Mouse (Mus musculus): Measurements from ENCODE around the gene Elavl1. TPM values are rescaled to one million over a fixed set of nuclear protein-coding genes. Genes with fewer than 3 reads are reported as not detected.

The Elavl1 gene
- polyA plus RNA-seq (2014; fragmentation: Illumina TruSeq; extraction: RNeasy Lipid Tissue Mini Kit (QIAGEN cat#74804); ENCODE audit: low read depth, low replicate concordance) = 35.2 TPM

DNA sequence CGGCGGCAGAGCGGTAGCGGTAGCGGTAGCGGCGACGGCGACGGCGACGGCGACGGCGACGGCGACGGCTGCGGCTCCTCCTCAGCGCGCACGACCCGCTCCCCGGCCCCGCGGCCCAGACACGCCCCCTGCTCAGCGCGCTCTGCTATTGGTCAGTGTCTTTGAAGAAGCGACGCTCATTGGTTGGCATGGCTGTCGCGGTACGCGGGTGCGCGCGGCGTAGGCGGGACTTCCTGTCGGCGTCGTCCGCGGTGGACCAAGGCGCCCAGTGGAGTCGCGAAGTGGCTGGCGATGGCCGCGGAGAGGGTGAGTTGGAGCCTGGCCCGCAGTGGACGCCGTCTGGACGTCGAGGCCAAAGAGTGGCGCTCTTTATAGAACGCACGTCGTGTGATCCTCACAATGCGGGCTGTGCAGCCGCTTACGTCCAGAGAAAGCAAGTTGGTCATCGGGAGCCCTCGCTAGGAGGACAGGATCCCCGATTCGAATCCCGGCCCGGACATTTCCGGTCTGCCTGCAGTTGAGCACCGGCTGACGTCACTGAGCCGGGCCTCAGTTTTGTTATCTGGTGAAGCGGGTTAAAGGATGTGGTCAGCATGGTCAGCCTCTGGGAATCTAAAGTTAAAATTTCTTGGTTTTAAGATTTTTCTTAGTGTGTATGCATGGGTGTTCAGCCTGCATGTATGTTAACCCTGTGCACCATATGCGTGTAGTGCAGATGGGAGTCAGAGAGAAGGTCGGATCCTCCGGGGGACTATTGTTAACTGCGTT lies at the start of gene Elavl1, which contains the start of gene Ccl25:
Elavl1 (minus strand) TSS at position 431 of the 768 bp plus-strand sequence.
Ccl25 (plus strand) TSS at position 228 of the 768 bp plus-strand sequence.

DNA sequence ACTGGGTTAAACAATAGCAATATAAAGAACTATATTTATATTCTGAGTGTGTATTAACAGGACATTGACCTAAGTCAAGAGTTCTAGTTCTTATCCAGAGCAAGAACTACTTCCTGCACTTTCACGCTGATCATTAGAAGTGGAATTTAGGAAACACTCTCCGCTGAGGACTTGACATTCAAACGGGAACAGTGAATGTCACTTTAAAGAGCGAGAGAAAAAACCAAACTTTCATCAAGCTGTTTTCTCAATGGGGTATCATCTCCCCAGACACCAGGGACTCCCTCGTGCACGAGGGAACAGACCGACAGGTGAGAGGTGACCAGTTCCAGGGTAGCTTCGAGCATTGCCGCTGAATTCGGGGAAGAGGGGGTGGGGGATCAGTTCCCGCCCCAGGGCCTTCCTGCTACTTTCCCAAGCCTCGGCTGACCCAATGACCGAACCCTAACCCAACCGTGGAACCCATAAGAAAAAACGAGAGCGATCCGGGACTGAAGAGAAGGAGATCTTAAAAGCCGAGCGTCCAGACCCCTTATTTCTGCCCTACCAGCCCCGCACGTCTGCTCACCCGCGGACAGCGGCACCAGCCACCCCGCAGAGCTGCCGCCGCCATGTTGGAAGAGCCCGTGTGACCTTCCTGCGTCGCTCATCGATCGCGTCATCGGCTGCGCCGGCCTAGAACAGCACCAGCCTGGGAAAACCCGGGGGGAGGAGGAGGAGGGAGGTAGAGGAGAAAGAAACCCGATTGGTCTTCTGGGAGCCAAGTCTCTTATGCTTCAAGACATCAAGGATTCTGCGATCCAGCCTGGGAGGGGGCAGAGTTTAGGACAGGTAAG lies 49.7 kb downstream of the Elavl1 start, which contains the start of gene Timm44:
Timm44 (minus strand) TSS at position 639 of the 836 bp plus-strand sequence.

DNA sequence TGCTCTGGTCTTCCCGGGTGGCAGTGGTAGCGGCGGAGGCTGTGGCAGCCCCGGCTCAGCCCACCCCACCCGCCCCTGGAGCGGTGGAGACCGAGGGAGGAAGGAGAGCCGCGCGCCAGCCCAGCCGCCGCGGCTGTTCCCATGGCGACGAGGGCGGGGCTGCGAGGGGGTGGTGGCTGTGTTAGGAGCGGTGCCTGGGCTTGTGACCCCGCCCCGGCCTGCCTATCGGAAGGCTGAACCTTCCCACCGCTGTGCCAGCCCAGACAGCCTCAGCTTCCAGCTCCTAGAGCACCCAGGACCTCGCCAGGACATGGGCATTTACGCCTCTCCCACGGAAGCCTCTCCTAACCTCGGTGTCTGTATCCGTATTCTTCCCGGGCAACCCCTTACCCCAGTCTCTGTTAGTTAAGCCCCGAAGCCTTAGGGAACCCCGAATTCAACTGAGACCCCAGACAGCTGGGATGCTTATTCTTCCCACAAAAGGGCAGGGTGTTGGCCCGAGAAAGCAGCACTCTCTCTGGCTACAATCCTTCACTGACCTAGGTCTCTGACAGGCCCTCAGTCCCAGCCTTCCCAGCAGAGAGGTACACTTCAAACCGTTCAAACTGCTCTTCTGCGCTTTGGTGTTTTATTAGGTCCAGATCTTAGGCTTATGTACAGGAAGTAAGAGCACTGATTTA lies 65.9 kb downstream of the Elavl1 start, which contains the start of gene Ctxn1:
Ctxn1 (minus strand) TSS at position 150 of the 680 bp plus-strand sequence.

DNA sequence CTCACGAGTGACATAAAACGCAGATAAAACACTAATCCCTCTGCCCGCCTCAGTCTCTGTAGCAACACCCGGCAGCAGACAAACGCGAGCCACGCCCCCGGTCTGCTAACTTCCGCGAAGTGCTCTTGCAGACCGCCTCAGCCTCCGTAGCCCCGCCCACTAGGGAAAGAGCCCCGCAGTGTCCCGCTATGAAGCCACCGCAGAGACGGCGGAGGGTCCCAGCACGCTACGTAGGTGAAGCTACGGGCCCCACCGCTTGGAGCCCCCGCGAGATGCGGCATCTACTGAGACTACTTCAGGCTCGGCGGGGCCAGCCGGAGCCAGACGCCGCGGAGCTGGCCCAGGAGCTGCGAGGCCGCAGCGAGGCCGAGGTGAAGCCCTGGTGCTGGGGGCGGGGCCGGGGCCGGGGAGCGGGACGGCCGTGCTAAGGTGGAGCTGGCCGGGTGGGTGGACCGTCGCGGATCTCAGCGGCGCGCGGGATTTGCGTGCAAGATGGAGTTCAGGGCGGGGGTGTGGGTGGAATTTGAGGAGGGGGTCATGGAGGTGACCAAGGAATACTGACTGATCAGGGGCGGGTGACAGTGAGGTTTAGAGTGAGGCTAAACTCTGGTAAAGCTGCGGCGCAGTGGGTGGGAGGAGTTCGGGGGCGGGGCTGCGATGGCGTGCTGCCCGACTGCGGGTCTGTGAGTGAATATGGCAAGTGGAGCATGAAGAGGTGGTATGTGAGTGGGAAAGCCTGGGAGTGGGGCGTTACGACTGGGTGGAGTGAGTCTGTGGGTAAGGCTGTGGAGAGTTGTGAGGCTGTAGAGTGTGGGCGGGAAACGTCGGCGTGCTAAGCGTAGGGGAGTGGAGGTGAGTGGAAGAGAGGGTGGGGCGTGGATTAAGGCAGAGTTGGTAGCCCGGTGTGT lies 72.0 kb downstream of the Elavl1 start, which contains the start of gene Snapc2:
Snapc2 (plus strand) TSS at position 147 of the 908 bp plus-strand sequence.

DNA sequence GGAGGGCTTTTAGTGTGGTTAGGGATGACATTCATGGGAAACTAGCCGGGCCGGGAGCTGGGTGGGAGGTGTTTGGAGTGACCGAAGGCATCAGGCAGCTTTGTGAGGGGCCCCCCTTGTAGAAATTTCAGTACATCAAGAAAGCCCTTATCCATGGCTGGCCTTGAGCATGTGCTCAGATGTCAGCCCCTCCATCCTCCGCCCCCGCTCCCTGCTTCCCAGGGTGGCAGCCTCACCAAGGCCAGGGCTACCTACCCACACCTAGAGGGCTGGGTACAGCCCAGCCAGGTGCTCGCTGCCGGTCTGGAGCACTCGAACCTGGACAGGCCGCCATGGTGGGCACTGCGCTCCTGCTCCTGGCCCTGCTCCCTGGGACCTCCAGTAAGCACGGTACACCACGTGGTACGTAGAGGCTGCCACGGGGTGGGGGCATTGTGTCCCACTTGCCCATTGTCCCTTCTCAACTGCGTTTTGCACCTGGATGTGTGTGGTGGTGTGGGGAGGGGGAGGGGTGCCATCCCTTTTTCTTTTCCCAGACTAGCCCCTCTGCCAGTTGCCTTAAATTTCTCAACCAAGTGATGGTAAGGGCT lies 77.2 kb downstream of the Elavl1 start, which contains the start of gene Tgfbr3l:
Tgfbr3l (plus strand) TSS at position 264 of the 590 bp plus-strand sequence.

DNA sequence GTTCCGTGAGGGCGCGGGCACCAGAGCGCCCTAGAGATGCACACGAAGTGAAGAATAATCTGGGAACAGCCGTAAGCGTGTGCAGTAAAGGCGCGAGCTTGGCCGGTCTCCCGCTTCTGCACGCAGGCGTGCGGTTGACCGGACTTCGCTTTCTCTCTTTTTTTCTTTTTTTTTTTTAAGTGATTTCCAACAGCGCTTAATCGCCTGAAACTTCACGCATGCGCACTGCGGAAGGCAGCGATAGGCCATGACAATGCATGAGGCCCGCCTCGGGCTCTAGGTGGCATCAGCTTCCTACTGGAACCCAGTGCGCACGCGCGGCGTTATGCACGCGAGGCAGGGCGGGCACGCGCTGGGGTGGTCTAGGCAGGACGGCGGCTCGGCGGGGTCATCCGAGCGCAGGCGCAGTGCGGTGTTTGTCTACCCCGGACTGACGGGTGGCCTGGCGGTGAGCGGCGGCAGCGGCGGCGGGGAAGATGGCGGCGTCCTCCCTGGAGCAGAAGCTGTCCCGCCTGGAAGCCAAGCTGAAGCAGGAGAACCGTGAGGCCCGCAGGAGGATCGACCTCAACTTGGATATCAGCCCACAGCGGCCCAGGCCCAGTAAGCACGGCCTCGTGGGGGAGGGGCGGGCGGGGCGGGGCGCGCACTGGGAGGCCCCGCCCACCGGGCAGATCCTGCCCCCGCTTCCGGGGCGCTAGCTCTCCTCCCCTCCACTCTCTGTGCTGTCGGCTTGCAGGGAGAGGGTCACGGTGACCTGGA lies 86.6 kb downstream of the Elavl1 start, which contains the start of the genes Map2k7 and Gm49320:
Map2k7 (plus strand) TSS at position 307 of the 759 bp plus-strand sequence.
Gm49320 (plus strand) TSS at position 432 of the 759 bp plus-strand sequence.

Other genes with a start within 250 kb of the Elavl1 start
- 0.57 TPM for gene Cd209f, start 219.6 kb downstream of the Elavl1 start, polyA plus RNA-seq (2014; fragmentation: Illumina TruSeq; extraction: RNeasy Lipid Tissue Mini Kit (QIAGEN cat#74804); ENCODE audit: low read depth, low replicate concordance)
- gene Cd209g, start 191.3 kb downstream of the Elavl1 start, polyA plus RNA-seq (2014; fragmentation: Illumina TruSeq; extraction: RNeasy Lipid Tissue Mini Kit (QIAGEN cat#74804); ENCODE audit: low read depth, low replicate concordance) = not detected
- 19.4 TPM for gene Evi5l, start 158.8 kb downstream of the Elavl1 start, polyA plus RNA-seq (2014; fragmentation: Illumina TruSeq; extraction: RNeasy Lipid Tissue Mini Kit (QIAGEN cat#74804); ENCODE audit: low read depth, low replicate concordance)
- 0.07 TPM for gene Prr36, start 108.0 kb downstream of the Elavl1 start, polyA plus RNA-seq (2014; fragmentation: Illumina TruSeq; extraction: RNeasy Lipid Tissue Mini Kit (QIAGEN cat#74804); ENCODE audit: low read depth, low replicate concordance)
- 0.10 TPM for gene Lrrc8e, start 98.6 kb downstream of the Elavl1 start, polyA plus RNA-seq (2014; fragmentation: Illumina TruSeq; extraction: RNeasy Lipid Tissue Mini Kit (QIAGEN cat#74804); ENCODE audit: low read depth, low replicate concordance)
- 25.7 TPM for gene Map2k7, start 86.7 kb downstream of the Elavl1 start, polyA plus RNA-seq (2014; fragmentation: Illumina TruSeq; extraction: RNeasy Lipid Tissue Mini Kit (QIAGEN cat#74804); ENCODE audit: low read depth, low replicate concordance)
- gene Gm49320, start 86.5 kb downstream of the Elavl1 start, polyA plus RNA-seq (2014; fragmentation: Illumina TruSeq; extraction: RNeasy Lipid Tissue Mini Kit (QIAGEN cat#74804); ENCODE audit: low read depth, low replicate concordance) = 0.60 TPM
- gene Tgfbr3l, start 77.2 kb downstream of the Elavl1 start, polyA plus RNA-seq (2014; fragmentation: Illumina TruSeq; extraction: RNeasy Lipid Tissue Mini Kit (QIAGEN cat#74804); ENCODE audit: low read depth, low replicate concordance) = 6.6 TPM
- 2.1 TPM for gene Snapc2, start 72.3 kb downstream of the Elavl1 start, polyA plus RNA-seq (2014; fragmentation: Illumina TruSeq; extraction: RNeasy Lipid Tissue Mini Kit (QIAGEN cat#74804); ENCODE audit: low read depth, low replicate concordance)
- gene Ctxn1, start 66.1 kb downstream of the Elavl1 start, polyA plus RNA-seq (2014; fragmentation: Illumina TruSeq; extraction: RNeasy Lipid Tissue Mini Kit (QIAGEN cat#74804); ENCODE audit: low read depth, low replicate concordance) = 5.3 TPM
- 105 TPM for gene Timm44, start 49.5 kb downstream of the Elavl1 start, polyA plus RNA-seq (2014; fragmentation: Illumina TruSeq; extraction: RNeasy Lipid Tissue Mini Kit (QIAGEN cat#74804); ENCODE audit: low read depth, low replicate concordance)
- 23.5 TPM for gene Ccl25, start 203 bp downstream of the Elavl1 start, polyA plus RNA-seq (2014; fragmentation: Illumina TruSeq; extraction: RNeasy Lipid Tissue Mini Kit (QIAGEN cat#74804); ENCODE audit: low read depth, low replicate concordance)
- 1.2 TPM for gene Cers4, start 167.6 kb upstream of the Elavl1 start, polyA plus RNA-seq (2014; fragmentation: Illumina TruSeq; extraction: RNeasy Lipid Tissue Mini Kit (QIAGEN cat#74804); ENCODE audit: low read depth, low replicate concordance)

All from testis, adult 10 weeks (tissue).